Mouse (Mus musculus): ENCODE measurements at regions not wholly inside any gene's neighbourhood (a gene's known extent, or its start where the extent isn't known, plus 50 kb on each side); places are given as distances from the start of the nearest gene placed in this dataset.

DNA sequence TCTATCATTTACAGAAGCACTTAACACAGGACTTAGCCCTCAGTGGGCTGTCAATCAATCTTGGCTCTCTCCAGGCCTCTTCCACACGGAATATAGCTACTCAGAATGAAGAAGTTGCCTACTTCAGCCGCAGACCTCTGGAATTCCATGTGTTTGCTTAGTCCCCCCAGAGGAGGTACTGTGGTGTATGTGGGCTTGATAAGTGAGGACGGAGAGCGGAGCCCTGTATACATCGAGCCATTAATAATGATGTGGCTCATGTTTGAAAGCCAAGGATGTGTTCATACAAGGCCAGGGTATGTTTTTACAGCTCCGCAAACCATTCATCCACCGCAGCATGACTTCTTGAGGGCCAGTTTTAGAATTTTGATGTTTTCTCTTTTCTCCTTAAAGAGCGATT lies 125.8 kb downstream of the Enc1 start:
- no peaks in the 10 kb centered on the region for H3K36me3 ChIP-seq (ENCODE audit: control insufficient read depth, insufficient read depth)
- TF ChIP-seq MAX (IDR thresholded peaks at IDR 0.05) (no peak), USF1 (IDR thresholded peaks at IDR 0.05; ENCODE audit: low read depth) (no peak), CTCF (IDR thresholded peaks at IDR 0.05; ENCODE audit: control insufficient read depth, insufficient read depth, insufficient read length) (no peak), CEBPB (IDR thresholded peaks at IDR 0.05; ENCODE audit: low read depth) (no peak), MYOD1 (IDR thresholded peaks at IDR 0.05; ENCODE audit: control insufficient read depth, insufficient read length, low read depth) (no peak), FOSL1 (IDR thresholded peaks at IDR 0.05; ENCODE audit: insufficient read depth, low read length, poor library complexity, severe bottlenecking) (no peak)
- H3ac ChIP-seq (ENCODE audit: control insufficient read depth, insufficient read length, low read depth) = no peak overlapping the region
- H3K79me2 ChIP-seq (ENCODE audit: control insufficient read depth, insufficient read depth) = no peaks in the 10 kb centered on the region
- no peak overlapping the region for H3K4me3 ChIP-seq (ENCODE audit: insufficient read depth, poor library complexity, severe bottlenecking)
- no peaks in the 10 kb centered on the region for H3K27me3 ChIP-seq (ENCODE audit: control insufficient read depth, insufficient read depth, insufficient read length)
- no peaks in the 10 kb centered on the region for H3K79me3 ChIP-seq (ENCODE audit: low read depth)

DNA sequence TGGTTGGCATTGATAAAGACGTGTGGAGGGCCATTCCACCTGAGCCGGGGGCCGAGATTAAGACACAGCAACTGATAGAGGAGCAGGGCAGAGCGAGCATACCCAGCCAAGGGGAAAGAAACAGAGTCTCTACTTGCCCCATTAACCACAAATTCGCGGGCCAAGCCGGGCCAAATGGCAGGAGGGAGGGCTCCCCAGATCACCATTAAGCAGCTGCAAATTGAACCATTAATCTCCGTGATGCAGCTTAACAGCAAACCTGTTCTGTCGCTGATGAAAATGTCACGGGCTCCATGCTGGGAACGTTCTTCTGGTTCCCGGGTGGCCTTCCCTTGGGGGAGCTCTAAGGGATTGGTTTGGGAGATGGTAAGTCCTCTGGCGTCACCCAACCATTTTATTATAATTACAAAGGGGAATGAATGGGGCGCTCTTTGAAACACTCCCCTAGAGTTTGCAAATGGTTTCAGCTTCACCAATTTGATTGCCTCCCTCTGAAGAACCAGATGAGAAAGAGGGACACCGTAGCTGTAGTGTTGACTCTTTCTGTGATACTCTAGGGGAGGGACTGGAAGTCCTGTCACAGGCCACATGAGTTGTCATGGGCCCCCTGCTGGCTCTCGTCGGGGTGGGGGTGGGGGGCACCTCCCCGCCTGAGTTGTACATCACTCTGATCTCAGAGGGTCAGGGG lies 124.8 kb downstream of the Enc1 start:
- no peaks in the 10 kb centered on the region for H3K79me2 ChIP-seq (ENCODE audit: control insufficient read depth, insufficient read depth)
- H3ac ChIP-seq (ENCODE audit: control insufficient read depth, insufficient read length, low read depth) = no peak overlapping the region
- no peaks in the 10 kb centered on the region for H3K79me3 ChIP-seq (ENCODE audit: low read depth)
- TF ChIP-seq USF1 (IDR thresholded peaks at IDR 0.05; ENCODE audit: low read depth) = no peak
- TF ChIP-seq FOSL1 (IDR thresholded peaks at IDR 0.05; ENCODE audit: insufficient read depth, low read length, poor library complexity, severe bottlenecking) = no peak
- no peak for TF ChIP-seq CTCF (IDR thresholded peaks at IDR 0.05; ENCODE audit: control insufficient read depth, insufficient read depth, insufficient read length)
- TF ChIP-seq MYOD1 (IDR thresholded peaks at IDR 0.05; ENCODE audit: control insufficient read depth, insufficient read length, low read depth) = no peak
- TF ChIP-seq MAX (IDR thresholded peaks at IDR 0.05) = no peak
- no peak for TF ChIP-seq MYOG (IDR thresholded peaks at IDR 0.05; ENCODE audit: control insufficient read depth, extremely low read depth, insufficient read length)
- TF ChIP-seq CEBPB (IDR thresholded peaks at IDR 0.05; ENCODE audit: low read depth) = no peak
- H3K36me3 ChIP-seq (ENCODE audit: control insufficient read depth, insufficient read depth) = no peaks in the 10 kb centered on the region
- no peak overlapping the region for H3K4me3 ChIP-seq (ENCODE audit: insufficient read depth, poor library complexity, severe bottlenecking)
- no peaks in the 10 kb centered on the region for H3K27me3 ChIP-seq (ENCODE audit: control insufficient read depth, insufficient read depth, insufficient read length)

- no peaks in the 10 kb centered on the region for H3K79me2 ChIP-seq (ENCODE audit: control insufficient read depth, insufficient read depth)
- no peaks in the 10 kb centered on the region for H3K27me3 ChIP-seq (ENCODE audit: control insufficient read depth, insufficient read depth, insufficient read length)
- H3K4me3 ChIP-seq (ENCODE audit: insufficient read depth, poor library complexity, severe bottlenecking) = no peak overlapping the region
- no peak overlapping the region for H3ac ChIP-seq (ENCODE audit: control insufficient read depth, insufficient read length, low read depth)
- TF ChIP-seq USF1 (IDR thresholded peaks at IDR 0.05; ENCODE audit: low read depth) = no peak
- TF ChIP-seq MYOG (IDR thresholded peaks at IDR 0.05; ENCODE audit: control insufficient read depth, extremely low read depth, insufficient read length) = no peak
- no peak for TF ChIP-seq FOSL1 (IDR thresholded peaks at IDR 0.05; ENCODE audit: insufficient read depth, low read length, poor library complexity, severe bottlenecking)
- no peak for TF ChIP-seq CTCF (IDR thresholded peaks at IDR 0.05; ENCODE audit: control insufficient read depth, insufficient read depth, insufficient read length)
- TF ChIP-seq CEBPB (IDR thresholded peaks at IDR 0.05; ENCODE audit: low read depth) = no peak
- no peak for TF ChIP-seq MAX (IDR thresholded peaks at IDR 0.05)
- no peak for TF ChIP-seq MYOD1 (IDR thresholded peaks at IDR 0.05; ENCODE audit: control insufficient read depth, insufficient read length, low read depth)
- H3K36me3 ChIP-seq (ENCODE audit: control insufficient read depth, insufficient read depth) = no peaks in the 10 kb centered on the region
- H3K79me3 ChIP-seq (ENCODE audit: low read depth) = no peaks in the 10 kb centered on the region
These were observed 124.1 kb downstream of the Enc1 start for GRCm38 (mm10) chr13:97365004-97365403.

DNA sequence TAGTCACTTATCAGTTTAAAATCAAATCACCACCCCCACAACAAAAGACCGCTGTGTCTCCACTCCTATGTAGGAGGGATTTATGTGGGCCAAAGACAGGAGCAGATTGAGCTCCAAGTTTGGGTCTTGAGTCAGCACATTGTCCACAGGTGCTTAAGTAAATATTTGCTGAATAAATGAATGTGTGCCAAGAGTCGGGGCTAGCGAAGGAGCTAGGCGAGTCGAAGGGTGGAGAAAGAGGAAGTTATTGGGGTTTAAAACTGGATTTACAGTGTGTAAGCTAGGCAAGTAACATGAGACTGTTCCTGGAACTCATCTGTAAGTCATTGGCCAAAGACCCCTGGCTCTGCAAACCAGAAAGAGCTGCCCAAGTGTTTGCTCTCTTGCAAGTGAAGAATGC lies 122.9 kb downstream of the Enc1 start:
- Histone ChIP-seq H3K36me3 (ENCODE audit: control insufficient read depth, insufficient read depth) (no peaks in the 10 kb centered on the region), H3K79me3 (ENCODE audit: low read depth) (no peaks in the 10 kb centered on the region), H3ac (ENCODE audit: control insufficient read depth, insufficient read length, low read depth) (no peak overlapping the region), H3K4me3 (ENCODE audit: insufficient read depth, poor library complexity, severe bottlenecking) (no peak overlapping the region), H3K79me2 (ENCODE audit: control insufficient read depth, insufficient read depth) (no peaks in the 10 kb centered on the region), H3K27me3 (ENCODE audit: control insufficient read depth, insufficient read depth, insufficient read length) (no peaks in the 10 kb centered on the region)
- TF ChIP-seq MAX (IDR thresholded peaks at IDR 0.05) (no peak), CEBPB (IDR thresholded peaks at IDR 0.05; ENCODE audit: low read depth) (no peak), MYOD1 (IDR thresholded peaks at IDR 0.05; ENCODE audit: control insufficient read depth, insufficient read length, low read depth) (no peak), MYOG (IDR thresholded peaks at IDR 0.05; ENCODE audit: control insufficient read depth, extremely low read depth, insufficient read length) (no peak), USF1 (IDR thresholded peaks at IDR 0.05; ENCODE audit: low read depth) (no peak), FOSL1 (IDR thresholded peaks at IDR 0.05; ENCODE audit: insufficient read depth, low read length, poor library complexity, severe bottlenecking) (no peak)

- H3K4me3 ChIP-seq (ENCODE audit: insufficient read depth, poor library complexity, severe bottlenecking) = no peak overlapping the region
- no peaks in the 10 kb centered on the region for H3K79me2 ChIP-seq (ENCODE audit: control insufficient read depth, insufficient read depth)
- TF ChIP-seq FOSL1 (IDR thresholded peaks at IDR 0.05; ENCODE audit: insufficient read depth, low read length, poor library complexity, severe bottlenecking) (no peak), CTCF (IDR thresholded peaks at IDR 0.05; ENCODE audit: control insufficient read depth, insufficient read depth, insufficient read length) (no peak), CEBPB (IDR thresholded peaks at IDR 0.05; ENCODE audit: low read depth) (no peak), MYOD1 (IDR thresholded peaks at IDR 0.05; ENCODE audit: control insufficient read depth, insufficient read length, low read depth) (no peak), USF1 (IDR thresholded peaks at IDR 0.05; ENCODE audit: low read depth) (no peak), MYOG (IDR thresholded peaks at IDR 0.05; ENCODE audit: control insufficient read depth, extremely low read depth, insufficient read length) (no peak), MAX (IDR thresholded peaks at IDR 0.05) (no peak)
- no peaks in the 10 kb centered on the region for H3K79me3 ChIP-seq (ENCODE audit: low read depth)
- H3K27me3 ChIP-seq (ENCODE audit: control insufficient read depth, insufficient read depth, insufficient read length) = no peaks in the 10 kb centered on the region
- H3ac ChIP-seq (ENCODE audit: control insufficient read depth, insufficient read length, low read depth) = no peak overlapping the region
- no peaks in the 10 kb centered on the region for H3K36me3 ChIP-seq (ENCODE audit: control insufficient read depth, insufficient read depth)
These were observed 122.3 kb downstream of the Enc1 start for GRCm38 (mm10) chr13:97363214-97363613.

DNA sequence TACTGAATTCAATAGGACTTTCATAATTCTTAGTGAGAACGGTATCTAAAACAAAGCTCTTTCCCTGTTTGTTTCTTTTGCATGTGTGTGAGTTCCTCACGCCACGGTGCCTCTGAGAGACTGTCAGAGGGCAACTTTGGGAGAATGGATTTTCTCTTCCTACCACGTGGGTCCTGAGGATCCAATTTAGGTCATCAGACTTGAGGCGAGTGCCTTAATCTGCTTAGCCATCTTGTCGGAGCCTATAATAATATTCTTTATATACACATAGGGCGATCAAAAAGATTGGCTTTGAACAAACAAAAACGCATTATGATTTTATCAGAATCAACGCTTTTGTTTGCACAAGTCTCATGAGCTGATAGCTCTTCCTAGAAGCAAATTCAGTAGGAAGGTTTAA lies 119.6 kb downstream of the Enc1 start:
- H3ac ChIP-seq (ENCODE audit: control insufficient read depth, insufficient read length, low read depth) = no peak overlapping the region
- no peak overlapping the region for H3K4me3 ChIP-seq (ENCODE audit: insufficient read depth, poor library complexity, severe bottlenecking)
- no peaks in the 10 kb centered on the region for H3K36me3 ChIP-seq (ENCODE audit: control insufficient read depth, insufficient read depth)
- no peaks in the 10 kb centered on the region for H3K27me3 ChIP-seq (ENCODE audit: control insufficient read depth, insufficient read depth, insufficient read length)
- no peaks in the 10 kb centered on the region for H3K79me3 ChIP-seq (ENCODE audit: low read depth)
- no peak for TF ChIP-seq MYOD1 (IDR thresholded peaks at IDR 0.05; ENCODE audit: control insufficient read depth, insufficient read length, low read depth)
- no peak for TF ChIP-seq CTCF (IDR thresholded peaks at IDR 0.05; ENCODE audit: control insufficient read depth, insufficient read depth, insufficient read length)
- no peak for TF ChIP-seq MYOG (IDR thresholded peaks at IDR 0.05; ENCODE audit: control insufficient read depth, extremely low read depth, insufficient read length)
- no peak for TF ChIP-seq USF1 (IDR thresholded peaks at IDR 0.05; ENCODE audit: low read depth)
- no peak for TF ChIP-seq CEBPB (IDR thresholded peaks at IDR 0.05; ENCODE audit: low read depth)
- TF ChIP-seq MAX (IDR thresholded peaks at IDR 0.05) = no peak
- no peak for TF ChIP-seq FOSL1 (IDR thresholded peaks at IDR 0.05; ENCODE audit: insufficient read depth, low read length, poor library complexity, severe bottlenecking)
- H3K79me2 ChIP-seq (ENCODE audit: control insufficient read depth, insufficient read depth) = no peaks in the 10 kb centered on the region

Measured in C2C12 (cell line).